Mouse (Mus musculus) cerebellum, postnatal 25 days (tissue): Measurements from ENCODE around the gene Ddx50.
"Not testable (repeated sequence)": the region's sequence is repeated elsewhere in the genome, so short reads cannot be mapped to it uniquely, and the experiment has no call there.

Source experiments
- DNase-seq, 2 experiments: peaks; one replicate each; pipeline ENCODE4 v3.0.0; 2021; ENCODE audit warnings: mixed read lengths in 2 of 2

Ddx50 gene

DNA sequence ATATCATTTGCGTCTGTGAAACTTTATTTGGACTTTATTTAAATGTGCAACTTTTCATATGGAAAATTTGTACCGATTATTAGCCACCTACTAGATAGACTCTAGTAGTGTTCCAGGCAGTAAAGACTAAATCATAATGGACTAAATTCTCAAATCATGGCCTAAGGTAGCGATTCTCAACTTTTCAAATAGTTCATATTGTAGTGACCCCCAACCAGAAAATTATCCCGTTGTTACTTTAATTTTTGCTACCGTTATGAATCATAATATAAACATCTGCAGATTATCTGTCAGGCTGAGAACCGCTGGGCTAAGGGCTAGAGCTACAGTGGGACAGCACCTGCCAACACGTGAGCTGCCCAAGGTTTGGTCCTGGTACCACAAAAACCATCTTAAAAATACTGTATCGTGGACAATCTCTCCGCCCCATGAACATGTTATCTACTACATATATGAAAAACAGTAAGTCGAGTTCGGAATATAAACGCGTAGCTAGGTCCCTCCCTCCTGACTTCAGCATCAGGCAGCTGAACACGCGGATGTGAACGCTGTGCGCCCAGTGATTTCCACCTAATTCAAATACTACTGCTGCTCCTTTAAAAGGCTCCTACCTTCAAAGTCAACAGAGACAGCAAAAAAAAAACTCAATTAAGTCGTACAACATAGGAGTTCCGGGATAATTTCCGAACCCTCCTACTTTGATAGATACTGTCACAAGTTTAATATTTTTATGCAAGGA is 49.8 kb downstream of the Ddx50 start:
- no peak for DNase-seq

DNA sequence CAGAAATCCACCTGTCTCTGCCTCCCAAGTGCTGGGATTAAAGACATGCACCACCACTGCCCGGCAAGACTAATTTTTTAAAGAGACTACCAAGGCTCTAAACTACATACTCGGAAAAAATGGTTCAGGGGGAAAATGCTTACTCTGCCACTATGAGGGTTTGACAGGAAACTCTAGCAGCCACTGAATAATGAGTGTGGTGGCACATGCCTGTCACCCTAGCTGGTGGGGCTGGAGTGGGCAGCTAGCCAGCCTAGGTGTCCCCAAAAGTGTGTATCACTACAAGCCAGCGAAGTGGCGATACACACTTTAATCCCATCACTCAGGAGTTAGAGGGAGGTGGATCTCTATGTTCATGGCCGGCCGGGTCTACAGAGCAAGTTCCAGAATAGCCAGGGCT is 51.0 kb downstream of the Ddx50 start:
- no peak for DNase-seq

DNA sequence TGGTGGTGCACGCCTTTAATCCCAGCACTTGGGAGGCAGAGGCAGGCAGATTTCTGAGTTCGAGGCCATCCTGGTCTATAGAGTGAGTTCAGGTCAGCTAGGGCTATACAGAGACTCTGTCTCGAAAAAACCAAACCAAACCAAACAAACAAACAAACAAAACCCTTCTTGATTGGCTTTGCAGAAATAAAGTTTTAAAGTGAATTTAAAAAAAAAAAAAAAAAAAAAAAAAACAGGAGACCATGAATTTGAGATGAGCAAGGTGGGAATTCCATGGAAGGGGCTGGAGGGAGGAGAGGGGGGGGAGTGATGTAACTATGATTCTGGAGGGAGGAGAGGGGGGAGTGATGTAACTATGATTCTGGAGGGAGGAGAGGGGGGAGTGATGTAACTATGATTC is 51.7 kb downstream of the Ddx50 start:
- DNase-seq, result not testable (repeated sequence)

DNA sequence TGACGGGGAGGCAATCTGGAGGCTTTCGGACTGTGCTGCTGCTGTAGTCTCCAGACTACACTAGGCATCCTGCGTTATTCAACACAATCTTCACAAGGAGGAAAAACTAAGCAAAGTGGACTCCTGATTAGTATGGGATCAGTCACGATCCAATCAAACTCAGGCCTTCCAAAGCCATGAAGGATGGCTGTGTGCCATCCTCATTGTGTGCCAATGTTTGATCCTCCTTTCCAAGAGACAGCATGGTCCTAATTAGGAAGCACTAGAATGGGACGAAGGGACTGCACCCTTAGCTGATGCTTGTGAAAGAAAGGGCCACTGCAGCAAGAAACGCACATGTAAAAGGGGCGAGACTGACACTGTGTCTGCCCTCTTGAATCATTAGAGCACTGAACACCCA is 58.5 kb downstream of the Ddx50 start:
- no peak for DNase-seq

DNA sequence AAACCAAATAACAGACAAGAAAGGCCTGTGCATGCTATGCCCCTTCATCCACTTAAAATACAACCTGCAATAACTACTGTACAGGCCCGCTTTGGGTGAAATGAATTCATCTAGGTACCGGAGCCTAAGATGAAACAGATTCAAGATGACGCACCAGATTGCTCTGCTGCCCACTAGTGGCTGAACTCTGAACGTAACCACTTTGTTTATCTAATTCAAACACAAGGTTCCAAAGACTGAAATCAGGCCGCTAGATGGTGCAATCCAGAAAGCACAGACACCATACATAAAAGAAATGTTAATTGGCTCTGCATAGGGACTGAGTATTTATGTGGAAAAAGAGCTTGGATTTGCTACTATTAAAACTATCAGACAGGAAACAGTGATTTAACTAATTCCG is 60.8 kb downstream of the Ddx50 start:
- DNase-seq, result peak; percentile 85 to 92

DNA sequence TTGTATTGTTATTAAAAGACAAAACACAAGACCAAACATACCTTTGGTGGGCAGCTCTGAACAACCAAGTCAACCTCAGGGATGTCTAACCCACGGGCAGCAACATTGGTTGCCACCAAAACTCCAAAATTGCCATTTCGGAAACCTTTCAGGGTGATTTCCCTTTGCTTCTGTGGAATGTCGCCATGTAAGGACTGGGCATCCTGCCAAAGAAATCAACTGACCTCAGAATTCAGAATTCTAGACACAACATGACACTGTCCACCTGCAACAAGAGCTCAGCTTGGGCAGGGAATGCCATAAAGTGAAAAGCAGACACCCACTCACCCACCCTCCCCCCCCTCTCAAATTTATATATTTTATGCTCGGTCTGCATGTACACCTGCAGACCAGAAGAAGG is 62.4 kb downstream of the Ddx50 start:
- DNase-seq, result peak in 1 of 2 experiments; percentile 20

DNA sequence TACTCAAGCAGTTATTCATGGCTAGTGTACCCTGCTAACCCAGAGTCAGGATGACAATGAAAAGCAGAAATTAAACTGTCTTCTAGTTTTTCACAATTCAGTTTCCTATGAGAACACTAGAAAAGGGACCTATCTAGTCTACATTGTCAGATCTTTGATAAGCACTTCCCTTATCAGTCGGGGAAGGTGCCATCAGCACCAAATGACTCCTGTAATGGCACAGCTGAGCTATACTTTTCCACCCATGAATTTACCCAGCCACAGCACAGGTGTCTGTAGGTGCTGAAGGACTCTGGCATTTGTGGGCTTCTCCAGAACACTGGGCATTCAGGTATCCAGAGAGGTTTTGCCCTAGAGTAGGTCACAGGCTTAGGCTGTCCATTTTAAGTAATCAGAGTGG is 67.8 kb downstream of the Ddx50 start:
- DNase-seq, result no peak

DNA sequence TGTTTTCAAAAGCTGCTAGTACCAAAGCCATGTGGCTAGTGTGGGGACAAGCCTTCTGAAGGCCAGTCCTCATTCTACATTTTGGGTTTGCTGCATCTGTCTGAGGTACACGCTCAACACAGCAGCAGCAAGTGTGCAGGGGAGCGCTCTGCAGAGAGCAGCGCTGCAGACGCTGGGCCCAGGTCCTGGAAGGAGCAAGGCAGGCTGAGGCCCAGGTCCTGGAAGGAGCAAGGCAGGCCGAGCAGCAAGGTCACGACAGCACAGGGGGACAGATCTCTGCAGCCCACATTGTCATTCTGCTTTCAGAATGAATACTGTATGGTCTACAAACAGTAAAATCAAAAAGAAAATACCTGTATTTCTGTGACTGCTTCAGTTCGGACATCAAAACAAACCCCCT is 68.3 kb downstream of the Ddx50 start:
- DNase-seq, result no peak

DNA sequence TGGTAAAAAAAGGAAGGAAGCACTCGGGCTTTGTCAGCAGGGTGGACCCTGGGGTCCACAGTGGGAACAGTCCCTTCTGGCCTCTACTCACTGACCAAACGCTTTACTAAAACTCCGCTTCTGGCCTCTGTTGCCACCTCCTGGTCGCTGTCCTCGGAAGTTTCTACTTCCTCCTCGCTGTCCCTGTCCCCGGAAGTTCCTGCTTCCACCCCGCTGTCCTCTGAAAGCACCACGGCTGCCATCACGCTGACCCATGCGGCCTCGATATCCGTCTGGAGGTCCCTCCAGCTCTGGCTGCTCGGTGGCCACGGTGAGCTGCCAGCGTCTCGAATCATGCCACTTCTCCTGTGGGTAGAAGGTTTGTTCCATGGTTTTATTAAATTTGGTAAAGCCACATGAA is 68.8 kb downstream of the Ddx50 start:
- no peak for DNase-seq

DNA sequence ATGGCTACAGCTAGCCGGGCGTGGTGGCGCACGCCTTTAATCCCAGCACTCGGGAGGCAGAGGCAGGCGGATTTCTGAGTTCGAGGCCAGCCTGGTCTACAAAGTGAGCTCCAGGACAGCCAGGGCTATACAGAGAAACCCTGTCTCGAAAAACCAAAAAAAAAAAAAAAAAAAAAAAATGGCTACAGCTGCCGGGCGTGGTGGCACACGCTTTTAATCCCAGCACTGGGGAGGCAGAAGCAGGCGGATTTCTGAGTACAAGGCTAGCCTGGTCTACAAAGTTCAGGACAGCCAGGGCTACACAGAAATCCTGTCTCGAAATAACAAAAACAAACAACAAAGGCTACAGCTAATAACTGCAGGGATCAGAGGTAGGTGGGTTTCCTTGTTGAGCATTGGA is 71.9 kb downstream of the Ddx50 start:
- DNase-seq, result not testable (repeated sequence)

DNA sequence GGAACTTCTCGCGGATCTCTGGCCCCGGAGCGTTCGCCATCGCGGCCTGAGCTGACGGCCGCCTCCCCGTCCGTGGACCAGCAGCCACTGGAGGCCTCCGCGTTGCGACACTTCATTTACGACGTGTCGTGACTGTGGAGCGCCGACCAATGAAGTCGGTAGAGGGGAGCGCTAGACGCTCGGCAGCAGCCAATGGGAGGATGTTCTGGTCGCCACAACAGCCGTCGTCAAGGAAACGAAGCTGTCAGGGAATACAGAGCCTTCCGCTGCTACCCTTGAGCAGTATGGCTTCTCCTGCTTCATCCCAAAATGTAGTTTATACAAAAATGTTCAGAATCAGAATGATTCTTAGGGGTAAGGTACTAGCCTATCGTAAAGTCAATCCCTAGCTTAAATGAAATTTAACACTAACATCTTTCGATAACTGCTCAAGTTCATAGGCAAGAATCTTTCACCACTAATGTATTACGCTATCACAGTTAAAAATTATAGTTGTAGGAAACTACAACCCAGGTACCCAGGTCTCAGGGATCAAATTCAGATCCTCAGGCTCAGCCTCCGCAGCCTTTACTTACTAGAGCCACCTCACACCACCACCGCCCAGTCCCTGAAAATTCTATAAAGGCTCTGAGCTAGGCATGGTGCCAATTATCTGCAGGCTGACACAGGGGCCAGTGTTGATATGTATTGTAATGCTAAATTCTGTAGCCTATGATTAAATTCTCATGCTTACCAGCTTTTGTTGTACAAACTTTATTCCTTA is 72.5 kb downstream of the Ddx50 start, which contains the start of gene Kif1bp:
Gene Kif1bp, minus strand, starts transcription at position 120 of the 763 bp plus-strand sequence.
- DNase-seq, result peak; percentile 96 to 98

DNA sequence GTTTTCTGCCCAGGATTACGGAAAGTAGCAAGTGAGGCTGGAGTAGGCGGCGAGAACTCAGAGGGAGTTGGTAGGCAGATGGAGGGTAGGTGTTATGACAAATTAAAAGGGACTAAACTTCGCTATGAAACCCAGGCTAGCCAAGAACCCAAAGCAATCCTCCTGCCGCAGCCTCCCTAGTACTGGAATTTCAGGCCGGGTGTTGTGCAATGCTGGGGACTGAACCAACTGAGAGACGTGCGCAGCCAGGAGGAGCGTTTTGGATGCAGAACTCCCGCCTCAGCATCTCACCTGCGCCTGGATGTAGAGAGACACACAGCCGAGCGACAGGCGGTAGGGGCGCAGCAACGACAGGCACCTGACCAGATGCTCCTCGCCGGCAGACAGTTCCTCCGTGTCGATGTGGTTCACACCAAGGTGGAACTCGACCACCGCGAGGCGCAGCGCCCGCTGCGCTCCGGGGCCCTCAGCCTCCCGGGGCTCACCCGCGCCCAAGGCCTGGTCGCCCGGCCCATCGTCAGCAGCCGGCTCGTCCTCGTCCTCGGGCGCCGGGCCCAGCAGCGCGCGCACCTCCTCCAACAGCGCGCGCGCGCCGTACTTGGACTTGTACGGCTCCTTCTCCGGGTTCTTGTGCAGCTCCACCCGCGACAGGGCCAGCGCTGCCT is 73.2 kb downstream of the Ddx50 start:
- no peak for DNase-seq

DNA sequence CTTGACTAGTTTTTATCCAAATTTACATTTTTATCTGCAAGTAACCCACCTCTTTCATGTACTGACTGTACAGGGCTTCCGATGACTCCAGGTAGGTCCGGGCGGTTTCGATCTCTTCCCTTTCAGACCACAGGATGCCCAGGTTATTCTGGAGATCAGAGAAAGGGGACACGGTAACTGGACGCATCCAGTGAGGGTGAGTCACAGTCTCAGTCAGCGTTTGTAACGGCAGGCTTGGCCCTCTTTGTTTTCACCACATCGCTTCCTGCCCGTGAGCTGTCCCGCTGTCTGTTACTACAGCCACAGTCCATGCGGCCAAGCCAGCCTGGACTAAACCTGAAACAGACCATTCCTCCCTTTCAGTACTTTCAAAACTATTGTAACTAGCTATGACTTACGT is 76.0 kb downstream of the Ddx50 start:
- DNase-seq, result no peak

DNA sequence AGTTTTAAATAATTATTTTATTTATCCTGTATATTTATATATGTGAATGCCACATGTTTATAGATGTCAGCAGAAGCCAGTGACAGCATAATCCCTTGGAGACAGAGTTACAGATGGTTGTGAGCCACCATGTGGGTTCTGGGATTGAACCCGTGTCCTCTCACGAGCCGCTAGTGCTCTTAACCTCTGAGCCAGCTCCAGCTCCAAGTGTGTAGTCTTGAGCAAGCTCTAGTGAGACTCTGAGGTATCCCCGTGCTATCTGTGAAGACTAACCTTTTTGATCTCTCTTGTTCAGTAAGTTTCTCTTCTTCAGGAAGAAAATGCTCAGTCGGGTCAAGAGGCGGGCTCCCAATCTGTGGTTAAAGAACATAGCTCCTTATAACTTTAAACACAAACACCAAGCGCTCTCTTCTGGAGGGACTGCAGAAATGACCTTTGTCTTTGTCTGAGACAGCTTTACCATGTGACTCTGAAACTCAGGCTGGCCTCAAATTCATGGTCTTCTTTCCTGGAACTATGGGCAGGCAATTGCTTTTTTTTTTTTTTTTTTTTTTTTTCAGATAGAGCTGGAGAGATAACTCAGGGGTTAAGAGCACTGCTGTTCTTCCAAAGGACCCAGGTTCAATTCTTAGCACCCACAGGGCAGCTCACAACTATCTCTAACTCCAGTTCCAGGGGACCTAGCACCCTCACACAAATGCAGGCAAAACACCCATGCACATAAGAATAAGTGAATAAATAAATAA is 80.7 kb downstream of the Ddx50 start:
- DNase-seq, result no peak

DNA sequence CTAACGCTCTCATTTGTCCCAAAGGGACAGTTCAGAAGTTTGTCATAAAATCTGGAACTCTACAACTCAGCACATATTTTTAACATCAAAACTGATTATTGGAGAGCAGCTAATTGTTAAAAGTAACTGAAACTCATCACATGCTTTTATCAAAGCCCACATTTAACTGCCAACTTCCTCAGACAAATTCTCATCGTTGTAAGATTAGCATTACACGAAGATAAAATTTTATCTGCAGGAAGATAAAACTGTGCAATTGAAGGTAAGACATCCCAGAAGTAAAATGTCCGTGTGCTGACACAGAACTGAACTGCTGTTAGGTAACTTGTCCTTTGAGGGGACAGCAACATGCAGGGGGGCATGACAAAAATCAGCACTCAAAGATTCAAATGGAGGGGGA is 82.2 kb downstream of the Ddx50 start:
- DNase-seq, result no peak
